ENCODE assay signal across 18 mouse cellular contexts in the genomic region with DNA sequence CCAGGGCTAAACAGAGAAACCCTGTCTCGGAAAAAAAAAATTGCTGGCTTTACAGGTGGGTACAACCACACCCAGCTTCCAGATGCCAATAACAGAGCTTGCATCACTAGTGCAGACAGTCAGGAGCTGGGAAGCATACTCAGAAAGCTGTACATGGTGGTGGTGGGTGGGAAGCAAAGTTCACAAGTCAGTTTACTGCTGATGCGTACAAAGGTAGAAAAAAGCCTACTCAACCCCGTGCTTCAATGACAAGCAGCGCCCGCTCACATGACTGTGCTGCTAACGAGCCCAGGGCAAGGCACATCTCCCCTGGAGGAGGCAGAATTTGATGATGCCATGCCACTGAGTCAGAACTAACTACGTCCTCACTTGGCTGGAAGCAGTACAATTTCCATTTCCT. TPM values are rescaled to one million over a fixed set of nuclear protein-coding genes. Genes with fewer than 3 reads are reported as not detected.
"Had no signal": no experiment of that assay in that cellular context is flagged by ENCODE, and none has a peak within 500 bp of the region (broad histone marks: within the 10 kb centered on the region; RNA-seq: fewer than 3 reads in every experiment).

No protein-coding gene starts in this region.

- H3K4me1 ChIP-seq: limb, embryonic 10.5 days; liver, embryonic 15.5 days; midbrain, embryonic 13.5 days; stomach, embryonic 15.5 days had no signal

- H3K9ac ChIP-seq: liver, embryonic 15.5 days; midbrain, embryonic 13.5 days; stomach, embryonic 15.5 days had no signal

- H3K9me3 ChIP-seq: limb, embryonic 10.5 days; liver, embryonic 15.5 days; midbrain, embryonic 13.5 days; stomach, embryonic 15.5 days had no signal

- H3K27me3 ChIP-seq: liver, embryonic 15.5 days; midbrain, embryonic 13.5 days; stomach, embryonic 15.5 days had no signal

- ATAC-seq: intestine, embryonic 16.5 days; lung, postnatal 0 days; midbrain, embryonic 13.5 days had no signal

- H3K4me2 ChIP-seq: liver, embryonic 11.5 days; liver, embryonic 15.5 days; midbrain, embryonic 13.5 days; stomach, embryonic 15.5 days had no signal

- DNase-seq: lung, adult 2 months; lung, postnatal 36 days; right cerebral cortex, postnatal 14 days; thymus, adult 2 months; thymus, postnatal 25 days had no signal

- H3K27ac ChIP-seq: left cerebral cortex, adult 2 months; limb, embryonic 10.5 days; liver, embryonic 15.5 days; midbrain, embryonic 13.5 days; stomach, embryonic 15.5 days had no signal

- H3K4me3 ChIP-seq: left cerebral cortex, adult 2 months; limb, embryonic 10.5 days; liver, embryonic 15.5 days; midbrain, embryonic 13.5 days; stomach, embryonic 15.5 days had no signal

RNA-seq across cellular contexts. Expression of a gene that starts 36.6 kb away (rescaled TPM):
- total RNA-seq: megakaryocyte progenitor cell, adult 5-6 weeks had no signal
- polyA plus RNA-seq: intestine, embryonic 16.5 days; limb, embryonic 10.5 days; liver, embryonic 11.5 days; liver, embryonic 15.5 days; lung, postnatal 0 days; midbrain, embryonic 13.5 days; spleen, adult 2 months; stomach, embryonic 15.5 days; testis, adult 2 months had no signal

RNA-seq across cellular contexts. Expression of a gene that starts 43.0 kb away (rescaled TPM):
- total RNA-seq: layer of hippocampus, postnatal 14 days; megakaryocyte progenitor cell, adult 5-6 weeks had no signal
- polyA plus RNA-seq: intestine, embryonic 16.5 days; limb, embryonic 10.5 days; liver, embryonic 11.5 days; liver, embryonic 15.5 days; lung, adult 2 months; lung, postnatal 0 days; midbrain, embryonic 13.5 days; neural tube, embryonic 14.5 days; stomach, embryonic 15.5 days; testis, adult 2 months had no signal
